ENCODE assay signal across 8 mouse cellular contexts in genomic region chr9:54586199-54587061, GRCm38 (mm10). TPM values are rescaled to one million over a fixed set of nuclear protein-coding genes. Genes with fewer than 3 reads are reported as not detected.
DNase-seq lines count a peak whose midpoint lies in the region; ATAC-seq and TF ChIP-seq lines count a peak whose summit lies in the region.

TSS of gene Idh3a (plus strand) at chr9:54586334.

- no peak for TF ChIP-seq CTCF in bone marrow macrophage, adult 2 months (IDR thresholded peaks at IDR 0.05; ENCODE audit: low read depth, low read length)
- TF ChIP-seq CTCF in embryonic fibroblast, embryonic 13.5 days (IDR thresholded peaks at IDR 0.05; ENCODE audit: borderline replicate concordance, insufficient read depth, low read length): no peak

- peaks cover 25% of the 10 kb centered on the region; the same call in 1 of the 2 replicates for H3K36me3 ChIP-seq in heart, embryonic 10.5 days
- peaks cover 15% of the 10 kb centered on the region for H3K36me3 ChIP-seq in kidney, embryonic 15.5 days

- H3K4me2 ChIP-seq in kidney, embryonic 15.5 days: peak within 1 kb of the TSS; percentile 90

- H3K4me3 ChIP-seq in bone marrow macrophage, adult 2 months (ENCODE audit: insufficient read depth, low read length): peak within 1 kb of the TSS; percentile 94
- H3K4me3 ChIP-seq in embryonic fibroblast, embryonic 13.5 days (ENCODE audit: insufficient read depth, low read length): peak within 1 kb of the TSS; percentile 75
- H3K4me3 ChIP-seq in heart, embryonic 10.5 days: peak within 1 kb of the TSS; percentile 99
- H3K4me3 ChIP-seq in kidney, embryonic 15.5 days (replicated peaks): peak within 1 kb of the TSS; percentile 91

- WGBS in heart, embryonic 10.5 days: under 1% methylated on average over 73 of the region's 73 CpGs
- under 1% methylated on average over 73 of the region's 73 CpGs for WGBS in kidney, embryonic 15.5 days

- no peak for TF ChIP-seq POLR2A in bone marrow macrophage, adult 2 months (IDR thresholded peaks at IDR 0.05; ENCODE audit: borderline replicate concordance, low read depth, low read length)
- TF ChIP-seq POLR2A in embryonic fibroblast, embryonic 13.5 days (IDR thresholded peaks at IDR 0.05; ENCODE audit: low read depth, low read length): peak; percentile 95

- peaks cover 14% of the 10 kb centered on the region for H3K4me1 ChIP-seq in bone marrow macrophage, adult 2 months (ENCODE audit: control insufficient read depth, insufficient read depth, low read length)
- H3K4me1 ChIP-seq in embryonic fibroblast, embryonic 13.5 days (ENCODE audit: control insufficient read depth, insufficient read depth, low read length): peaks cover 14% of the 10 kb centered on the region
- peaks cover 23% of the 10 kb centered on the region for H3K4me1 ChIP-seq in heart, embryonic 10.5 days
- H3K4me1 ChIP-seq in kidney, embryonic 15.5 days: peaks cover 21% of the 10 kb centered on the region

- peak; percentile 98 for DNase-seq in A20 (ENCODE audit: low read depth, low spot score)
- DNase-seq in heart, embryonic 10.5 days (ENCODE audit: low spot score): peak; percentile 99
- DNase-seq in liver: peak; percentile 100
- DNase-seq in spleen, postnatal 4 days (ENCODE audit: low spot score in 2 of 2): peak; percentile 98 to 99

- H3K27me3 ChIP-seq in heart, embryonic 10.5 days (ENCODE audit: insufficient read depth, poor library complexity, severe bottlenecking): no peaks in the 10 kb centered on the region
- H3K27me3 ChIP-seq in kidney, embryonic 15.5 days: no peaks in the 10 kb centered on the region

- H3K9ac ChIP-seq in kidney, embryonic 15.5 days: peak within 1 kb of the TSS; percentile 92

- no peak within 1 kb of the TSS for H3K27ac ChIP-seq in bone marrow macrophage, adult 2 months (ENCODE audit: insufficient read depth, low read depth, low read length)
- no peak within 1 kb of the TSS for H3K27ac ChIP-seq in embryonic fibroblast, embryonic 13.5 days (ENCODE audit: insufficient read depth, low read length)
- peak within 1 kb of the TSS; percentile 99 for H3K27ac ChIP-seq in heart, embryonic 10.5 days
- H3K27ac ChIP-seq in kidney, embryonic 15.5 days: peak within 1 kb of the TSS; percentile 18; the same call in 1 of the 2 replicates

- no peaks in the 10 kb centered on the region for H3K9me3 ChIP-seq in heart, embryonic 10.5 days
- H3K9me3 ChIP-seq in kidney, embryonic 15.5 days (replicated peaks): no peaks in the 10 kb centered on the region

- peak; percentile 99 for ATAC-seq in kidney, embryonic 15.5 days (replicated peaks; ENCODE audit: low FRiP score)
- peak; percentile 99 for ATAC-seq in monocyte, adult 5-6 weeks (replicated peaks; ENCODE audit: insufficient number of reproducible peaks, low FRiP score, low TSS enrichment, poor library complexity, severe bottlenecking)

RNA-seq across cellular contexts. Expression of gene Idh3a, which starts in this region (rescaled TPM):
- 15.1 and 19.2 TPM in 2 replicates for polyA plus RNA-seq in bone marrow macrophage, adult 2 months (2012; ENCODE audit: insufficient read depth, insufficient read length, missing spikeins)
- 84.8 and 95.7 TPM in 2 replicates for polyA plus RNA-seq in embryonic fibroblast, embryonic 13.5 days (2011; ENCODE audit: insufficient read length, low read depth, missing spikeins)
- 348 and 488 TPM in 2 replicates for polyA plus RNA-seq in heart, embryonic 10.5 days (2016; fragmentation: Nextera tagmentation; extraction: Ambion mirVana)
- 139 and 158 TPM in 2 replicates for polyA plus RNA-seq in kidney, embryonic 15.5 days (2015; fragmentation: Nextera tagmentation; extraction: Ambion mirVana)
- 26.1 to 29.5 TPM (median 26.3 TPM) in 3 replicates for total RNA-seq in monocyte, adult 5-6 weeks (2017)

Comparison
In these comparisons a context has a peak if more than half of its experiments do, and no peak if none do; other contexts are left out.
1. H3K27ac ChIP-seq: peak in heart, embryonic 10.5 days (single experiment) and kidney, embryonic 15.5 days (single experiment); none in bone marrow macrophage, adult 2 months (single experiment) and embryonic fibroblast, embryonic 13.5 days (single experiment).
2. Peak in every context shown above with its lines, with median percentiles within 50 percentile points of each other: DNase-seq and H3K4me3 ChIP-seq.